Mouse (Mus musculus) C2C12 (cell line): ENCODE data around the gene Coro1c. TPM values are rescaled to one million over a fixed set of nuclear protein-coding genes. Genes with fewer than 3 reads are reported as not detected.

Source experiments
- H3K27me3 ChIP-seq: one replicate; pipeline ENCODE4 v1.6.1; 2011; ENCODE audit not compliant: control insufficient read depth, insufficient read depth, insufficient read length
- H3K36me3 ChIP-seq: one replicate; pipeline ENCODE4 v1.6.1; 2011; ENCODE audit not compliant: control insufficient read depth, insufficient read depth
- H3K4me3 ChIP-seq: one replicate; pipeline ENCODE4 v1.5.1; 2011; ENCODE audit warnings: mild to moderate bottlenecking, control low read depth; ENCODE audit not compliant: poor library complexity, insufficient read depth, severe bottlenecking
- H3K79me2 ChIP-seq: one replicate; pipeline ENCODE4 v1.6.1; 2011; ENCODE audit not compliant: control insufficient read depth, insufficient read depth
- H3K79me3 ChIP-seq: one replicate; pipeline ENCODE4 v1.6.1; 2011; ENCODE audit warnings: low read depth, control low read depth
- H3ac ChIP-seq: one replicate; pipeline ENCODE3; 2011; ENCODE audit warnings: low read depth; ENCODE audit not compliant: control insufficient read depth, insufficient read length
- CEBPB ChIP-seq: IDR thresholded peaks from one replicate; pipeline ENCODE4 v1.6.1; 2011; ENCODE audit warnings: low read depth, mild to moderate bottlenecking, control low read depth, moderate library complexity
- CTCF ChIP-seq: IDR thresholded peaks from one replicate; pipeline ENCODE4 v1.5.1; 2011; ENCODE audit not compliant: control insufficient read depth, insufficient read depth, insufficient read length
- FOSL1 ChIP-seq: IDR thresholded peaks from one replicate; pipeline ENCODE4 v1.8.0; 2011; ENCODE audit warnings: mild to moderate bottlenecking, low read length; ENCODE audit not compliant: poor library complexity, insufficient read depth, severe bottlenecking
- MAX ChIP-seq: IDR thresholded peaks from one replicate; pipeline ENCODE4 v1.6.1; 2011; ENCODE audit warnings: mild to moderate bottlenecking, control low read depth
- MYOD1 ChIP-seq: IDR thresholded peaks from one replicate; pipeline ENCODE4 v1.6.1; 2011; ENCODE audit warnings: low read depth; ENCODE audit not compliant: control insufficient read depth, insufficient read length
- MYOG ChIP-seq: IDR thresholded peaks from one replicate; pipeline ENCODE4 v1.6.1; 2011; ENCODE audit not compliant: control insufficient read depth, insufficient read length; ENCODE audit errors: extremely low read depth
- USF1 ChIP-seq: IDR thresholded peaks from one replicate; pipeline ENCODE4 v1.6.1; 2011; ENCODE audit warnings: low read depth, mild to moderate bottlenecking, control low read depth, moderate library complexity
- polyA plus RNA-seq: library from polyadenylated mRNA; unstranded; fragments of >200 nt; fragmentation: generic; extraction: Trizol; gene quantifications from one replicate; pipeline ENCODE4 v1.2.1, GENCODE M21; 2012; ENCODE audit warnings: missing spikeins

Gene Coro1c
- polyA plus RNA-seq, 1 experiment, result 156 TPM

GRCm38 (mm10) chr5:113930648-113931609, 22.4 kb upstream of the Coro1c start:
- Histone ChIP-seq H3ac (no peak overlapping the region), H3K4me3 (no peak overlapping the region), H3K27me3 (no peaks in the 10 kb centered on the region), H3K36me3 (no peaks in the 10 kb centered on the region), H3K79me3 (no peaks in the 10 kb centered on the region), H3K79me2 (no peaks in the 10 kb centered on the region)
- TF ChIP-seq USF1 (no peak), FOSL1 (no peak), MYOG (no peak), MYOD1 (no peak), MAX (no peak), CTCF (peak; percentile 2), CEBPB (no peak)

GRCm38 (mm10) chr5:113929950-113930647, 21.5 kb upstream of the Coro1c start:
- H3K4me3 ChIP-seq, result peak overlapping the region; percentile 19
- TF ChIP-seq CTCF, result no peak
- no peak for TF ChIP-seq CEBPB
- TF ChIP-seq FOSL1, result no peak
- no peak for TF ChIP-seq USF1
- TF ChIP-seq MYOG, result no peak
- TF ChIP-seq MAX, result no peak
- TF ChIP-seq MYOD1, result no peak
- peak overlapping the region; percentile 46 for H3ac ChIP-seq
- H3K79me3 ChIP-seq, result no peaks in the 10 kb centered on the region
- no peaks in the 10 kb centered on the region for H3K36me3 ChIP-seq
- H3K27me3 ChIP-seq, result no peaks in the 10 kb centered on the region
- no peaks in the 10 kb centered on the region for H3K79me2 ChIP-seq

- Histone ChIP-seq H3K79me3 (no peaks in the 10 kb centered on the region), H3K4me3 (peak overlapping the region; percentile 19), H3K27me3 (no peaks in the 10 kb centered on the region), H3K79me2 (no peaks in the 10 kb centered on the region), H3ac (peak overlapping the region; percentile 46), H3K36me3 (no peaks in the 10 kb centered on the region)
- no peak for TF ChIP-seq MYOG
- no peak for TF ChIP-seq USF1
- TF ChIP-seq CEBPB, result no peak
- no peak for TF ChIP-seq CTCF
- TF ChIP-seq MAX, result no peak
- no peak for TF ChIP-seq MYOD1
- TF ChIP-seq FOSL1, result no peak
Measured at GRCm38 (mm10) chr5:113929526-113929925, 21.0 kb upstream of the Coro1c start.

- Histone ChIP-seq H3K79me2 (no peaks in the 10 kb centered on the region), H3K27me3 (no peaks in the 10 kb centered on the region), H3K36me3 (no peaks in the 10 kb centered on the region), H3K4me3 (no peak overlapping the region), H3ac (no peak overlapping the region), H3K79me3 (no peaks in the 10 kb centered on the region)
- TF ChIP-seq FOSL1 (no peak), USF1 (no peak), MYOD1 (no peak), MYOG (no peak), MAX (no peak), CTCF (no peak), CEBPB (no peak)
Measured at GRCm38 (mm10) chr5:113924608-113925007, 16.1 kb upstream of the Coro1c start.

GRCm38 (mm10) chr5:113921310-113922166, 13.0 kb upstream of the Coro1c start:
- no peaks in the 10 kb centered on the region for H3K79me3 ChIP-seq
- no peaks in the 10 kb centered on the region for H3K79me2 ChIP-seq
- no peak for TF ChIP-seq CTCF
- no peak for TF ChIP-seq MAX
- TF ChIP-seq FOSL1, result no peak
- no peak for TF ChIP-seq MYOD1
- TF ChIP-seq CEBPB, result no peak
- TF ChIP-seq MYOG, result no peak
- TF ChIP-seq USF1, result no peak
- no peaks in the 10 kb centered on the region for H3K36me3 ChIP-seq
- no peaks in the 10 kb centered on the region for H3K27me3 ChIP-seq
- no peak overlapping the region for H3K4me3 ChIP-seq
- H3ac ChIP-seq, result no peak overlapping the region
